Mouse (Mus musculus): ENCODE measurements at regions not wholly inside any gene's neighbourhood (a gene's known extent, or its start where the extent isn't known, plus 50 kb on each side); places are given as distances from the start of the nearest gene placed in this dataset.

DNA sequence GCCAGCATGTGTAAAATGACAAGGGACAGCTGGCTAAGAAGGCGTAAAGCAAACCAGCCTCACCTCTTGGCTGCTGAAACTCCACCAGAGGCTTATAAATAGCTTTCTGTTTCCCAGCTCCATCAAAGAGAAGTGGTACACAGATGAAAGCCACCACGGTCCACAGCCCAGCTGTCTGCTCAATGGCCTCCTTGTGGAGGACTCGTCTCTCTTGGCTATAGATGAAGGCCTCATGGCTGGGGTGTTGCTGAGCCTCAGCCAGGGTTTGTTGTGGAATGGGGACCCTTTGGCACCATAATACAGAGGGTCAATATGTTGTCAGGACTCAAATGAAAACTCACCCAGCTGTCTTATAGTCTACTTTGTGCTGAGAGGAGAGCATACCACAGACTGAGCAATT is 385.1 kb downstream of the Sfmbt2 start:
- no peaks in the 10 kb centered on the region for H3K27me3 ChIP-seq (replicated peaks)
- H3K4me3 ChIP-seq (replicated peaks): no peak overlapping the region
- no peak for ATAC-seq
- no peak overlapping the region for H3K9ac ChIP-seq
- H3K27ac ChIP-seq: no peak overlapping the region
- no peaks in the 10 kb centered on the region for H3K4me1 ChIP-seq (replicated peaks)
- no peaks in the 10 kb centered on the region for H3K36me3 ChIP-seq
- 55% methylated on average over 3 of the region's 3 CpGs for WGBS
- H3K9me3 ChIP-seq: no peaks in the 10 kb centered on the region
- no peak overlapping the region for H3K4me2 ChIP-seq (replicated peaks)

DNA sequence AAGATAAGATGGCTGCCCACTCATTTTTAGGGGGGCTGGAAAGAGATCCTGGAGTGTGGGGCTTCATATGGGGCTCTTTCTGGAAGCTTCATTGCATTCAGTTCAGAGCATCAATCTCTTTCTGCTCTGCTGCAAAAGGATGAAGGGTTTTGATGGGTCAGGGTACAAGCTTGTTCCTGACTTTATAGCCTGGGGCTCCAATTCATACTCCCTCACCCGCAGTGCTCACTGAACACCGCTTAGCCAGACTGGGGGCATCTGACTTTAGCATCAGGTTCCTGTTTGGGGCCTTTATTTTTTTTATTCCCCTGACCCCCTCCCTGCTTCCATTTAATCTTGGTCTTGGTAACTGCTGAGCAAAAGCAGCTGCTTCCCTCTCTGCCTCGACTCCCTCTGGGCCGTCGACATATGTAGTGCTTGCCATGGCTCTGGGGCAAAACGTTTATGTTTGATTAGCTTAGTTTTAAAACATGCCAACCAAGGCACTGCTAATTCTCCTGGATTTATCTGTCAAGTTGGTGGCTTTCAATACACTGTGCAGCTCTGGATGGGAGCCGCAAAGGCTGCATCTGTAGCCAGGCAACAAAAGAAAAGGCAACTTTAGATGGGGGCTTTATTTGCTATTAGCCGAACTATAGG is 387.0 kb downstream of the Sfmbt2 start:
- Histone ChIP-seq H3K4me3 (replicated peaks) (no peak overlapping the region), H3K9me3 (no peaks in the 10 kb centered on the region), H3K4me2 (replicated peaks) (no peak overlapping the region), H3K27me3 (replicated peaks) (no peaks in the 10 kb centered on the region), H3K27ac (no peak overlapping the region), H3K36me3 (no peaks in the 10 kb centered on the region), H3K4me1 (replicated peaks) (no peaks in the 10 kb centered on the region), H3K9ac (no peak overlapping the region)
- no peak for ATAC-seq
- WGBS: 45% methylated on average over 8 of the region's 8 CpGs

DNA sequence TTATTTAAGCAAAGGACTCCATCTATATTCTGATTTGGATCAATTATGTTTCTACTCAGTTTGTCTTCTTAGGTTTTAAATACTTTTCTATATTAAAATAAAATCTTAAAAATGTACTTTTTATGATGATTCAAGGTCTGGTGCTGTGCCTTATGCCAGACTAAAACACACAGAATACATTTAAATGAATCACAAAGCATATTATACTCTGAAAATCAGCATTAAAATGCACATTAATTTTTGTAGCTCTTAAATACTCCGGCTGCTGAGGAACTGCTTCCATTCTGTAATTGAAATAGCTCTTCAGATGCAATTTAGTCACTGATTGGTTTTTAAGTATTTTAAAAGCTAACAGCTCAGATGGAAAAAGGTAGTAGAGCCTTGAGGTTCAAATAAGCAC is 387.6 kb downstream of the Sfmbt2 start:
- WGBS: 82% methylated on average over 1 of the region's 1 CpGs
- H3K9ac ChIP-seq: no peak overlapping the region
- H3K9me3 ChIP-seq: no peaks in the 10 kb centered on the region
- ATAC-seq: no peak
- no peak overlapping the region for H3K4me2 ChIP-seq (replicated peaks)
- no peaks in the 10 kb centered on the region for H3K36me3 ChIP-seq
- no peak overlapping the region for H3K4me3 ChIP-seq (replicated peaks)
- no peaks in the 10 kb centered on the region for H3K4me1 ChIP-seq (replicated peaks)
- H3K27ac ChIP-seq: no peak overlapping the region
- H3K27me3 ChIP-seq (replicated peaks): no peaks in the 10 kb centered on the region

DNA sequence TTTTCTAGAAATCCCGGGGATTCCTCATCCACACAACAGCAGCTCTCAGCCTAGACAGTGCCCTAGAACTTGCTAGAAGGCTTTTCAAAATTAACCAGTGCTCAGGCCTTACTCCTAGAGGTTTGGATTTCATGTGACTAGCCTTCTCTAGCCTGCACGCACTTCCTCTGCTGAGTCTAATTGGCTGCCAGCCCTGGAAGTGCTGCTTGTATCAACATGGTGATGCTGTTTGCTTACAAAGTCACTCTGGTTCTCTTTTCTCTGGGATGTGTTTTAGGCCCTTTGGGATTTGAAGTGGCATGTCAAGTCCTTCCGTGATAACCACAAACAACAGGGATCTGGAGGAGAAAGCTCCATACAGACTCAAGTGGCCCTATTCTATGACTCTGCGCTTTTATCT is 391.9 kb downstream of the Sfmbt2 start:
- H3K9ac ChIP-seq: no peak overlapping the region
- H3K27ac ChIP-seq: no peak overlapping the region
- no peaks in the 10 kb centered on the region for H3K4me1 ChIP-seq (replicated peaks)
- no peak overlapping the region for H3K4me2 ChIP-seq (replicated peaks)
- H3K36me3 ChIP-seq: no peaks in the 10 kb centered on the region
- H3K9me3 ChIP-seq: no peaks in the 10 kb centered on the region
- H3K4me3 ChIP-seq (replicated peaks): no peak overlapping the region
- WGBS: 70% methylated on average over 4 of the region's 4 CpGs
- no peaks in the 10 kb centered on the region for H3K27me3 ChIP-seq (replicated peaks)
- no peak for ATAC-seq

DNA sequence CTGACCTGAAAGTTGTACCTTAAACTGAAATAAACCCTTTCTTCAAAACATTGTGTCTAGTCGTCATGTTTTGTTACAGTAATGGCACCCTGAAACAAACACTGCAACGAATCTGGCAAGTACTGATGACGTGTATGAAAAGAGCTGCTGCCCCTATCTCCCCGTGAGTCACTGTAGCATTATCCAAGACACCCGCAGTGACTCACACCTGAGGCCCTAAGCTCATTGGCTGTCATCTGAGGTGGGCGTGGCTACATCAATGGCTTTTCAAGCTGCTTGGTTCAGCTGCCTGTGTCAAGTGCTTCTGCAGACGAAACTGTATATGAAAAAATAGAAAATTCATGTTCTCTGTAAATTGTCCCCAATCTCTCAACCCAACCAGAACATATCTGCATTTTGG is 388.8 kb upstream of the Prkcq start:
- ATAC-seq: no peak

GRCm38 (mm10) chr2:10783594-10783993 is 388.3 kb upstream of the Prkcq start:
- no peak for ATAC-seq

More for the DNA sequence above, 388.8 kb upstream of the Prkcq start:
- Histone ChIP-seq H3K4me3 (replicated peaks) (no peak overlapping the region), H3K27me3 (replicated peaks) (no peaks in the 10 kb centered on the region), H3K4me2 (replicated peaks) (no peak overlapping the region), H3K9me3 (no peaks in the 10 kb centered on the region), H3K36me3 (no peaks in the 10 kb centered on the region), H3K9ac (no peak overlapping the region), H3K4me1 (replicated peaks) (no peaks in the 10 kb centered on the region), H3K27ac (no peak overlapping the region)
- WGBS: 54% methylated on average over 7 of the region's 7 CpGs

DNA sequence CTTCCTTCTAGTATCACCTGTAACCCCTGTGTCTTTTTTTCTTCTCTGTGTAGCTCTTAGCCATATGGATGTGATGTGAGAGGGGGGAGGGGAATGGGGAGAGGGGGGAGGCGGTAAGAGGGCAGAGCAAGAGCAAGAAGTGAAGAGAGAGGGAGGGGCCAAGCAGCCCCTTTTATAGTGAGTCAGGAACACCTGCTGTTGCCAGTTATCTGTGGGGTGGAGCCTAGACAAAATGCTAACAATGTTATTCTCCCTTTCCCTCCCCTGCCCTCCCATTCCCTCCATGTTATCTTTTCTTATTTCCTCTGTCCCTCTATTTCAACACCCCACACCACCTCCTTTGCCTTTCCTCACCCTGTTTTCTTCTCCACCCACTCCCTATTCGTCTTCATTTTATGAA is 387.6 kb upstream of the Prkcq start:
- Histone ChIP-seq H3K9ac (no peak overlapping the region), H3K4me3 (replicated peaks) (no peak overlapping the region), H3K4me2 (replicated peaks) (no peak overlapping the region), H3K27me3 (replicated peaks) (no peaks in the 10 kb centered on the region), H3K36me3 (no peaks in the 10 kb centered on the region), H3K27ac (no peak overlapping the region), H3K4me1 (replicated peaks) (0 out of 2 replicates have a peak, but pooled peaks cover 2% of the 10 kb centered on the region), H3K9me3 (no peaks in the 10 kb centered on the region)
- no peak for ATAC-seq
- 72% methylated on average over 1 of the region's 2 CpGs for WGBS

More at GRCm38 (mm10) chr2:10783594-10783993, 388.3 kb upstream of the Prkcq start:
- 75% methylated on average over 6 of the region's 6 CpGs for WGBS
- Histone ChIP-seq H3K27me3 (replicated peaks) (no peaks in the 10 kb centered on the region), H3K27ac (no peak overlapping the region), H3K36me3 (no peaks in the 10 kb centered on the region), H3K9ac (no peak overlapping the region), H3K9me3 (no peaks in the 10 kb centered on the region), H3K4me1 (replicated peaks) (0 out of 2 replicates have a peak, but pooled peaks cover 2% of the 10 kb centered on the region), H3K4me3 (replicated peaks) (no peak overlapping the region), H3K4me2 (replicated peaks) (no peak overlapping the region)

DNA sequence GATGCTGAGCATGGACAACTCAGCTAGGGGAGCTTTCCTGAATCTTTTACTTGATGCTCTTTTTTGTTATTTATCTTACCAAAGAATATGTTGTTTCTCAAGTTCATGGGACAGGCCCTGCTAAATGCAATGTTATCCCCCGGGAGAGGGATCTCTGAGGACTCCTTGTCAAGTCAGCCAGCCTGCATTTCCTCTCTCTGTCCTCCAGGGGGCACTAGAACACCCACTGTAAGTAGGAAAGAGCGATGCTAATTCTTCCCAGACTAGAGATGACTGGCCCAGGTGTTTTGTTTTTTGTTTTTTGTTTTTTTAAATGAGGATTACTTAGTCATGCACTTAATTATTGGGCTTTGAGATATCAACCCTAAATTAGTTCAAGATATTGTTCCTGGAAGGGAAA is 386.8 kb upstream of the Prkcq start:
- no peak for ATAC-seq
- Histone ChIP-seq H3K4me2 (replicated peaks) (no peak overlapping the region), H3K9ac (no peak overlapping the region), H3K27me3 (replicated peaks) (no peaks in the 10 kb centered on the region), H3K4me3 (replicated peaks) (no peak overlapping the region), H3K36me3 (no peaks in the 10 kb centered on the region), H3K4me1 (replicated peaks) (0 out of 2 replicates have a peak, but pooled peaks cover 2% of the 10 kb centered on the region), H3K27ac (no peak overlapping the region), H3K9me3 (no peaks in the 10 kb centered on the region)
- WGBS: 19% methylated on average over 2 of the region's 2 CpGs

DNA sequence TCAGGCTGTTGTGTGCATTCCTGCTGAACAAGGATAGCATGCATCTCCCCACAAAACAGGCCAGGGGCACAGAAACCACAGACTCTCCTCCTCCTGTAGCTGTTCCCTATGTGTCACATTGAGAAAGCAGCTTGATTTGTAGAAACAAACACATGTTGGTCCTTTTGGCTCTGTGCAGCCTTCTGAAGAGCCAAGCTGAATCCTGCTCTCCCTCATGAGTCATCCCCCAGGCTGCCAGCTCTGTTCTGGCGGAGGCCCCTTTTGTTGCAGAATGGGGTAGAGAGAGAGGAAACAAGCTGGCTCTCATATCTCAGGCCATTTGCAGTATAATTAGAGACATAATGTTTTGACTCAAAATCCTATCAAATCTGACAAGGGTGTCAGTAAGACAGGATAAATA is 383.4 kb upstream of the Prkcq start:
- Histone ChIP-seq H3K4me3 (replicated peaks) (no peak overlapping the region), H3K27me3 (replicated peaks) (no peaks in the 10 kb centered on the region), H3K9me3 (no peaks in the 10 kb centered on the region), H3K4me1 (replicated peaks) (0 out of 2 replicates have a peak, but pooled peaks cover 2% of the 10 kb centered on the region), H3K4me2 (replicated peaks) (no peak overlapping the region), H3K27ac (no peak overlapping the region), H3K9ac (no peak overlapping the region), H3K36me3 (no peaks in the 10 kb centered on the region)
- peak; percentile 47; the same call in 1 of the 2 replicates for ATAC-seq
- WGBS: 23% methylated on average over 1 of the region's 1 CpGs

- H3K4me2 ChIP-seq (replicated peaks): no peak overlapping the region
- H3K4me3 ChIP-seq (replicated peaks): no peak overlapping the region
- H3K9ac ChIP-seq: no peak overlapping the region
- 0 out of 2 replicates have a peak, but pooled peaks cover 2% of the 10 kb centered on the region for H3K4me1 ChIP-seq (replicated peaks)
- H3K27ac ChIP-seq: no peak overlapping the region
- no peaks in the 10 kb centered on the region for H3K36me3 ChIP-seq
- no peaks in the 10 kb centered on the region for H3K9me3 ChIP-seq
- no peaks in the 10 kb centered on the region for H3K27me3 ChIP-seq (replicated peaks)
- no peak for ATAC-seq
These were observed 380.7 kb upstream of the Prkcq start for GRCm38 (mm10) chr2:10791233-10791632.

DNA sequence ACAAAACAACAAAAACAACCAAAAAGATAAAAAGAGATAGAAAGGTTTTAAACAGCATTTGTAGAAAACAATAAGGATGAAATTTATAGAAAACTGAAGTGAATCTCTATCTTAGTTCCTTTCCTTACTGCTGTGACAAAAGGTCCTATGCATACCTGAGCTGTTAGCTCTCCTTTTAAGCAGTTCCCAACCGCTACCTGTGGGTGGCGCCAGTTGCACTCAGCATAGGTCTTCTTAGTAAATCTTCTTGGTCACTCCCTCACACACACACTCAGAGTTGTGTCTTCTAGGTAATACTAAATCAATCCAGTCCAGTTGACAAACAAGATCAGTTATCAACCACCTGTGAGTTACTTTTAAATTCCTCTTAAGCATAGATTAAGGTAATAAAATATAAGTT is 355.5 kb upstream of the Prkcq start:
- WGBS: 39% methylated on average over 2 of the region's 2 CpGs
- H3K9ac ChIP-seq: no peak overlapping the region
- H3K4me2 ChIP-seq (replicated peaks): no peak overlapping the region
- H3K4me3 ChIP-seq (replicated peaks): no peak overlapping the region
- no peak overlapping the region for H3K27ac ChIP-seq
- no peaks in the 10 kb centered on the region for H3K27me3 ChIP-seq (replicated peaks)
- ATAC-seq: no peak
- H3K4me1 ChIP-seq (replicated peaks): no peaks in the 10 kb centered on the region
- no peaks in the 10 kb centered on the region for H3K9me3 ChIP-seq
- H3K36me3 ChIP-seq: no peaks in the 10 kb centered on the region

GRCm38 (mm10) chr2:10825278-10826133 is 346.4 kb upstream of the Prkcq start:
- WGBS: 30% methylated on average over 29 of the region's 29 CpGs

More at GRCm38 (mm10) chr2:10825278-10826133, 346.4 kb upstream of the Prkcq start:
- peak overlapping the region; percentile 67 for H3K4me2 ChIP-seq (replicated peaks)
- H3K9ac ChIP-seq: peak overlapping the region; percentile 46
- peak overlapping the region; percentile 43 for H3K4me3 ChIP-seq (replicated peaks)
- H3K4me1 ChIP-seq (replicated peaks): no peaks in the 10 kb centered on the region
- H3K36me3 ChIP-seq: no peaks in the 10 kb centered on the region
- no peak overlapping the region for H3K27ac ChIP-seq
- no peaks in the 10 kb centered on the region for H3K27me3 ChIP-seq (replicated peaks)
- no peaks in the 10 kb centered on the region for H3K9me3 ChIP-seq
- ATAC-seq: peak; percentile 80; the same call in 1 of the 2 replicates

Data from intestine, embryonic 15.5 days (tissue).